Mouse (Mus musculus): ENCODE measurements around the gene Olfr186. TPM values are rescaled to one million over a fixed set of nuclear protein-coding genes. Genes with fewer than 3 reads are reported as not detected.
"Not testable (repeated sequence)": the region's sequence is repeated elsewhere in the genome, so short reads cannot be mapped to it uniquely, and the experiment has no call there.

Gene Olfr186
- not detected in 2 replicates for polyA plus RNA-seq (2014; fragmentation: Nextera tagmentation; extraction: Ambion mirVana)

GRCm38 (mm10) chr16:59030191-59030590 is at the start of gene Olfr186:
TSS of gene Olfr186 (minus strand) at chr16:59030291.
- no peak for ATAC-seq (replicated peaks; ENCODE audit: insufficient number of reproducible peaks, low FRiP score, low TSS enrichment, low read depth)
- no peaks in the 10 kb centered on the region for H3K36me3 ChIP-seq (replicated peaks; ENCODE audit: control insufficient read depth, insufficient read depth, low read depth, low read length)
- no peak within 1 kb of the TSS for H3K4me3 ChIP-seq (ENCODE audit: low read depth, low read length)
- no peaks in the 10 kb centered on the region for H3K27me3 ChIP-seq (ENCODE audit: control insufficient read depth, insufficient read depth, low read length)
- no peak for DNase-seq (ENCODE audit: low spot score)
- no peaks in the 10 kb centered on the region for H3K9me3 ChIP-seq (replicated peaks; ENCODE audit: control insufficient read depth, low read length)
- H3K27ac ChIP-seq (replicated peaks; ENCODE audit: low read depth, low read length): no peak within 1 kb of the TSS
- H3K4me1 ChIP-seq (ENCODE audit: control insufficient read depth, insufficient read depth, low read length): no peaks in the 10 kb centered on the region
- no peak within 1 kb of the TSS for H3K4me2 ChIP-seq (ENCODE audit: low read depth, low read length)
- WGBS: 90% methylated on average over 4 of the region's 4 CpGs
- no peak within 1 kb of the TSS for H3K9ac ChIP-seq (replicated peaks; ENCODE audit: low read length)

GRCm38 (mm10) chr16:59077905-59078304 is 47.8 kb upstream of the Olfr186 start, which contains the start of gene Olfr190:
TSS of gene Olfr190 (minus strand) at chr16:59078005.
- no peak for ATAC-seq (replicated peaks; ENCODE audit: insufficient number of reproducible peaks, low FRiP score, low TSS enrichment, low read depth)
- WGBS: 90% methylated on average over 5 of the region's 5 CpGs
- H3K27ac ChIP-seq (replicated peaks; ENCODE audit: low read depth, low read length): no peak within 1 kb of the TSS

GRCm38 (mm10) chr16:59073520-59073919 is 43.4 kb upstream of the Olfr186 start:
- H3K9me3 ChIP-seq (replicated peaks; ENCODE audit: control insufficient read depth, low read length): no peaks in the 10 kb centered on the region
- no peaks in the 10 kb centered on the region for H3K36me3 ChIP-seq (replicated peaks; ENCODE audit: control insufficient read depth, insufficient read depth, low read depth, low read length)
- no peak overlapping the region for H3K4me2 ChIP-seq (ENCODE audit: low read depth, low read length)
- no peak for DNase-seq (ENCODE audit: low spot score)
- 90% methylated on average over 1 of the region's 1 CpGs for WGBS
- H3K9ac ChIP-seq (replicated peaks; ENCODE audit: low read length): no peak overlapping the region
- H3K27ac ChIP-seq (replicated peaks; ENCODE audit: low read depth, low read length): no peak overlapping the region
- no peaks in the 10 kb centered on the region for H3K4me1 ChIP-seq (ENCODE audit: control insufficient read depth, insufficient read depth, low read length)
- H3K27me3 ChIP-seq (ENCODE audit: control insufficient read depth, insufficient read depth, low read length): no peaks in the 10 kb centered on the region
- H3K4me3 ChIP-seq (ENCODE audit: low read depth, low read length): no peak overlapping the region
- ATAC-seq (replicated peaks; ENCODE audit: insufficient number of reproducible peaks, low FRiP score, low TSS enrichment, low read depth): no peak

More at GRCm38 (mm10) chr16:59077905-59078304, 47.8 kb upstream of the Olfr186 start, which contains the start of gene Olfr190:
- Histone ChIP-seq H3K4me3 (ENCODE audit: low read depth, low read length) (no peak within 1 kb of the TSS), H3K9me3 (replicated peaks; ENCODE audit: control insufficient read depth, low read length) (no peaks in the 10 kb centered on the region), H3K4me2 (ENCODE audit: low read depth, low read length) (no peak within 1 kb of the TSS), H3K9ac (replicated peaks; ENCODE audit: low read length) (no peak within 1 kb of the TSS), H3K27me3 (ENCODE audit: control insufficient read depth, insufficient read depth, low read length) (no peaks in the 10 kb centered on the region), H3K36me3 (replicated peaks; ENCODE audit: control insufficient read depth, insufficient read depth, low read depth, low read length) (no peaks in the 10 kb centered on the region), H3K4me1 (ENCODE audit: control insufficient read depth, insufficient read depth, low read length) (no peaks in the 10 kb centered on the region)
- no peak for DNase-seq (ENCODE audit: low spot score)

- H3K27ac ChIP-seq (replicated peaks; ENCODE audit: low read depth, low read length): no peak overlapping the region
- no peak overlapping the region for H3K9ac ChIP-seq (replicated peaks; ENCODE audit: low read length)
- DNase-seq (ENCODE audit: low spot score): no peak
- no peak overlapping the region for H3K4me2 ChIP-seq (ENCODE audit: low read depth, low read length)
- H3K9me3 ChIP-seq (replicated peaks; ENCODE audit: control insufficient read depth, low read length): no peaks in the 10 kb centered on the region
- ATAC-seq (replicated peaks; ENCODE audit: insufficient number of reproducible peaks, low FRiP score, low TSS enrichment, low read depth): no peak
- H3K4me3 ChIP-seq (ENCODE audit: low read depth, low read length): no peak overlapping the region
- no peaks in the 10 kb centered on the region for H3K4me1 ChIP-seq (ENCODE audit: control insufficient read depth, insufficient read depth, low read length)
- no peaks in the 10 kb centered on the region for H3K36me3 ChIP-seq (replicated peaks; ENCODE audit: control insufficient read depth, insufficient read depth, low read depth, low read length)
- no peaks in the 10 kb centered on the region for H3K27me3 ChIP-seq (ENCODE audit: control insufficient read depth, insufficient read depth, low read length)
Measured at GRCm38 (mm10) chr16:59071755-59072154, 41.7 kb upstream of the Olfr186 start.

- WGBS: 77% methylated on average over 3 of the region's 3 CpGs
- not testable (repeated sequence) for H3K4me3 ChIP-seq (ENCODE audit: low read depth, low read length); DNase-seq (ENCODE audit: low spot score); H3K9ac ChIP-seq (replicated peaks; ENCODE audit: low read length); H3K4me2 ChIP-seq (ENCODE audit: low read depth, low read length); H3K4me1 ChIP-seq (ENCODE audit: control insufficient read depth, insufficient read depth, low read length); ATAC-seq (replicated peaks; ENCODE audit: insufficient number of reproducible peaks, low FRiP score, low TSS enrichment, low read depth); H3K9me3 ChIP-seq (replicated peaks; ENCODE audit: control insufficient read depth, low read length); H3K36me3 ChIP-seq (replicated peaks; ENCODE audit: control insufficient read depth, insufficient read depth, low read depth, low read length); H3K27me3 ChIP-seq (ENCODE audit: control insufficient read depth, insufficient read depth, low read length); H3K27ac ChIP-seq (replicated peaks; ENCODE audit: low read depth, low read length)
Measured at GRCm38 (mm10) chr16:59062411-59062810, 32.3 kb upstream of the Olfr186 start.

GRCm38 (mm10) chr16:59049286-59049685 is 19.2 kb upstream of the Olfr186 start:
- not testable (repeated sequence) for H3K4me1 ChIP-seq (ENCODE audit: control insufficient read depth, insufficient read depth, low read length); H3K27ac ChIP-seq (replicated peaks; ENCODE audit: low read depth, low read length); ATAC-seq (replicated peaks; ENCODE audit: insufficient number of reproducible peaks, low FRiP score, low TSS enrichment, low read depth); H3K27me3 ChIP-seq (ENCODE audit: control insufficient read depth, insufficient read depth, low read length); H3K36me3 ChIP-seq (replicated peaks; ENCODE audit: control insufficient read depth, insufficient read depth, low read depth, low read length); H3K9me3 ChIP-seq (replicated peaks; ENCODE audit: control insufficient read depth, low read length); H3K4me3 ChIP-seq (ENCODE audit: low read depth, low read length); H3K9ac ChIP-seq (replicated peaks; ENCODE audit: low read length); H3K4me2 ChIP-seq (ENCODE audit: low read depth, low read length); DNase-seq (ENCODE audit: low spot score)
- WGBS: 94% methylated on average over 2 of the region's 2 CpGs

GRCm38 (mm10) chr16:59048860-59049259 is 18.8 kb upstream of the Olfr186 start:
- H3K36me3 ChIP-seq (replicated peaks; ENCODE audit: control insufficient read depth, insufficient read depth, low read depth, low read length): no peaks in the 10 kb centered on the region
- no peaks in the 10 kb centered on the region for H3K9me3 ChIP-seq (replicated peaks; ENCODE audit: control insufficient read depth, low read length)
- DNase-seq (ENCODE audit: low spot score) (no peak), ATAC-seq (replicated peaks; ENCODE audit: insufficient number of reproducible peaks, low FRiP score, low TSS enrichment, low read depth) (no peak)
- WGBS: 76% methylated on average over 1 of the region's 1 CpGs
- H3K9ac ChIP-seq (replicated peaks; ENCODE audit: low read length): no peak overlapping the region
- no peak overlapping the region for H3K4me2 ChIP-seq (ENCODE audit: low read depth, low read length)
- no peaks in the 10 kb centered on the region for H3K4me1 ChIP-seq (ENCODE audit: control insufficient read depth, insufficient read depth, low read length)
- no peak overlapping the region for H3K27ac ChIP-seq (replicated peaks; ENCODE audit: low read depth, low read length)
- H3K4me3 ChIP-seq (ENCODE audit: low read depth, low read length): no peak overlapping the region
- no peaks in the 10 kb centered on the region for H3K27me3 ChIP-seq (ENCODE audit: control insufficient read depth, insufficient read depth, low read length)

- 74% methylated on average over 4 of the region's 4 CpGs for WGBS
- ATAC-seq (replicated peaks; ENCODE audit: insufficient number of reproducible peaks, low FRiP score, low TSS enrichment, low read depth) (no peak), DNase-seq (ENCODE audit: low spot score) (no peak)
- Histone ChIP-seq H3K36me3 (replicated peaks; ENCODE audit: control insufficient read depth, insufficient read depth, low read depth, low read length) (no peaks in the 10 kb centered on the region), H3K27me3 (ENCODE audit: control insufficient read depth, insufficient read depth, low read length) (no peaks in the 10 kb centered on the region), H3K4me1 (ENCODE audit: control insufficient read depth, insufficient read depth, low read length) (no peaks in the 10 kb centered on the region), H3K4me3 (ENCODE audit: low read depth, low read length) (no peak overlapping the region), H3K9me3 (replicated peaks; ENCODE audit: control insufficient read depth, low read length) (no peaks in the 10 kb centered on the region), H3K4me2 (ENCODE audit: low read depth, low read length) (no peak overlapping the region), H3K27ac (replicated peaks; ENCODE audit: low read depth, low read length) (no peak overlapping the region), H3K9ac (replicated peaks; ENCODE audit: low read length) (no peak overlapping the region)
Measured at GRCm38 (mm10) chr16:59047579-59047978, 17.5 kb upstream of the Olfr186 start.
